Mouse (Mus musculus) gastrocnemius, postnatal 10 days (tissue): ENCODE measurements around the gene Zbtb40. TPM values are rescaled to one million over a fixed set of nuclear protein-coding genes. Genes with fewer than 3 reads are reported as not detected.

Experiments used
- DNase-seq: peaks from one replicate; pipeline ENCODE4 v3.0.0; 2021; ENCODE audit warnings: mixed read lengths
- long read RNA-seq, 2 experiments: library from polyadenylated mRNA; stranded (forward); transcript quantifications; one replicate each; pipeline ENCODE4 v2.0.0; 2021
- total RNA-seq, 2 experiments: library from RNA; stranded (reverse); gene quantifications; 2 replicates each; pipeline ENCODE4 v1.2.3; 2021

Zbtb40 gene
- 1 to 10 TPM; 3.5 to 5.0 TPM for total RNA-seq
- long read RNA-seq, experiment 1, partial matches to known transcripts, result 3 of 6 reads
- long read RNA-seq, experiment 1, other reads (novel, unspliced or antisense), result 3 of 6 reads
- long read RNA-seq, experiment 2, partial matches to known transcripts, result 0 of 3 reads
- long read RNA-seq, experiment 2, other reads (novel, unspliced or antisense), result 3 of 3 reads

- DNase-seq, result peak; percentile 91
These were observed at the start of gene Zbtb40 for GRCm38 (mm10) chr4:137048550-137049032. TSS of gene Zbtb40 (minus strand) at chr4:137048801.

GRCm38 (mm10) chr4:137097984-137098327 lies 49.4 kb upstream of the Zbtb40 start:
- DNase-seq, result no peak

- DNase-seq, result no peak
These were observed 48.8 kb upstream of the Zbtb40 start for GRCm38 (mm10) chr4:137097246-137097983.

DNA sequence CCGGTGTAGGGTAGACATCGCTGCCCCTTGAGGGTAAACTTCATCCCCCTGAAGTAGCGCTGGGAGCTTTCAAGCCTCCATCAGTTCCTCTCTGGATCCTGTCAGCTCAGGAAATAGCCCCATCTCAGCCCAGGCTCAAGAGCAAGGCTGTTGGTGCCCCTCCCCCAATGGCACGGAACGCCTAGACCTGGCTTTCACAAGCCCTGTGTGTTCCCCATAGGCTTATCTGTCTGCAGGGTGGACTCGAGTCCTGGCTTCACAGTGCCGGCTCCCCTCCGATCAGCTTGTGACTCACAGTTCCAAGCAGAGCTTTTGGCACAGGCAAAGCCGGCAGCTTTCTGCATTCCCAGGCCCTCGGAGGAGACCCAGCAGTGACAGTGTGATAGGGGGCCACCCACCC lies 47.8 kb upstream of the Zbtb40 start:
- no peak for DNase-seq

- DNase-seq, result no peak
These were observed 36.6 kb upstream of the Zbtb40 start for GRCm38 (mm10) chr4:137085083-137085810.

GRCm38 (mm10) chr4:137082866-137083265 lies 34.3 kb upstream of the Zbtb40 start:
- DNase-seq, result no peak

DNA sequence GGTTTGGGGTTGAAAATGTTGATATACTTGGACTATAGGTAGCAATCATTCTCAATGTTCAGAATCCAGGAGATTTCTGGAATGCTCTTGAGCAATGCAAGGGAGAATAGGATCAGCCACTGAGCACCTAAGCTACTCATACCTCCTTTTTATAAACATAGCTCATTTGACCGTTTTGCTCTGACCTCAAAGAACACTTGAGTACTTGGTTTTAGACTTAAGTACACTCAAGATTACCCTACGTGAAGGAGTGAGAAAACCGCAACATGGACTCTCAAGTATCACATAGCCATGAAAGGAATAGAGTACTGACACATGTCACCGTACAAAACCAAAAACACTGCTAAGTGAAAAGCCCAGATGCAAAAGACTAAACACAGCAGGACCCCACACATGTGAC lies 32.8 kb upstream of the Zbtb40 start:
- DNase-seq, result no peak

GRCm38 (mm10) chr4:137077216-137077615 lies 28.6 kb upstream of the Zbtb40 start:
- no peak for DNase-seq

- no peak for DNase-seq
These were observed 22.6 kb upstream of the Zbtb40 start for GRCm38 (mm10) chr4:137071204-137071603.

- DNase-seq, result no peak
These were observed 19.9 kb upstream of the Zbtb40 start for GRCm38 (mm10) chr4:137068491-137068890.

DNA sequence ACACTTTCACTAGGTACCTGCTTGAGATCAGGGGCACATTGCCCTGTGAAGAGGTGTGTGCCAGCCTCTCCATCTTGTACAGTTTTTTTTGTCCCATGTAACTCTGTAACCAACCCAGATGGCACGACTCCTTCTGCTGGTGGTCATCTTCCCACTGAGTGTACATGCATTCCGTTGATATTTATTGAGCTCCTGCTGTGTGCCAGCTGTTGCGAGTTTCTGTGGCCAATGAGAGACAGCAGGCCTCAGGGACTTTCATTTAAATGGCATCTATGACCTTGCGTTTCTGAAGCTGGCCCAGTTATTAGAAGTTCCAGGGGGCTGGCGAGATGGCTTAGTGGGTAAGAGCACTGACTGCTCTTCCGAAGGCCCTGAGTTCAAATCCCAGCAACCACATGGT lies 17.2 kb upstream of the Zbtb40 start:
- DNase-seq, result no peak

GRCm38 (mm10) chr4:137054932-137055331 lies 6.3 kb upstream of the Zbtb40 start:
- no peak for DNase-seq

DNA sequence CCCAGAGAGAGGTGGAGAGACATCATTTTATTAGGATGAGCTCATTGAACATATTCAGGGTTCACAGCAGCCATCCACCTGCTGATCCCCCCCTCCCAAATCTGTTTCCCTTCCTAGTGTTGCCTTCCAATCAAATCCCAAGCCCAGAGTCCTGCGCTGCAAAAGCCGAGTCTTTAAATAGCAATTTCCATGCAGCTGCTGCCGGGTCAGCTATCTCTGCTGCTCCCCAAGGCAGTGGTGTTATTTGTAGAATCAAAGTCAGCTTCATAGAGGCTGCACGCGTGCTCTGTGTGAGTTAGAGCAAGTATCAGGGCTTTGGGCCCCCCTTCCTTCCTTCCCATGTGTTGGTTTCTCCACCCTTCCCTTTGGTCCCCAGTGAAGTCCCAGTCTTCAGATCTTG lies 5.2 kb upstream of the Zbtb40 start:
- DNase-seq, result no peak

- no peak for DNase-seq
These were observed 606 bp downstream of the Zbtb40 start for GRCm38 (mm10) chr4:137047840-137048549.

GRCm38 (mm10) chr4:137046110-137046509 lies 2.5 kb downstream of the Zbtb40 start:
- no peak for DNase-seq

GRCm38 (mm10) chr4:137044516-137044915 lies 4.1 kb downstream of the Zbtb40 start:
- DNase-seq, result no peak

DNA sequence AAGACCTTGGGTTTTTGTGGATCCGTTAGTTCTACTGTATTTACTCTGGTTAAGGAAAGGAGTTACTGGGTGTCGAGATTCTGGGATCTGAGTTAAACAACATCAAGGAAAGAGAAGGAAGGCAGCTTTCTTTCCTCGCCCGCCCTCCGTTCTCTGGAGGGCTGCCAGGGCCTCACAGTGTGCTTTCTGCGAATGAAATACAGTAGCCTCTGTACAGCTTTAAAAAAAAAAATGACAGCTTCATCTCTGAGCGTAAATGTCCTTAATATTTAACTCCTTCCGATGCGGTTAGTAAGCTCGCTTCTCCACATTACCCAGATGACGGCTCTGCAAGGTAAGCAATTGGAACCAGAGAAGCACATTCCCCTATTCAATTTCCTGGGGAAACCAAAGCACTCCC lies 4.8 kb downstream of the Zbtb40 start:
- DNase-seq, result no peak

DNA sequence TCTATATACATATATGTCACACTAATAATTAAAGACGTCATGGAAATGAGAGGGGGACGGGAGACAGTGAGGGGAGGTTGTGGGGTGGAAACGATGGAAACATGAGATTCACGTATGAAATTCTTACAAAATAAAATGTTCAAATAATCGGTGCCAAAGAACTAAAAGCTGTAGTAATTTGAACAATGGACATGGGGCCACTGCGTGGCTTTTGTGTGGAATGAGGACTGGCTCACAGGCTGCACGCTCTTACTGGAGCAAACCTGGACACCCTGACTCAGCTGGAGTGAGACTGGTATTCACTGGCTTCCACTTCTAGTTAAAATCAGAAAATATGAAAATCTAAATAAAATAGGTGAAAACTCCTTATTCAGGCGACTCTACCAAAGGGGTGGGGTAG lies 6.6 kb downstream of the Zbtb40 start:
- no peak for DNase-seq

- DNase-seq, result no peak
These were observed 7.4 kb downstream of the Zbtb40 start for GRCm38 (mm10) chr4:137041161-137041621.

- DNase-seq, result no peak
These were observed 9.2 kb downstream of the Zbtb40 start for GRCm38 (mm10) chr4:137039441-137039840.

- no peak for DNase-seq
These were observed 10.1 kb downstream of the Zbtb40 start for GRCm38 (mm10) chr4:137038501-137038900.

DNA sequence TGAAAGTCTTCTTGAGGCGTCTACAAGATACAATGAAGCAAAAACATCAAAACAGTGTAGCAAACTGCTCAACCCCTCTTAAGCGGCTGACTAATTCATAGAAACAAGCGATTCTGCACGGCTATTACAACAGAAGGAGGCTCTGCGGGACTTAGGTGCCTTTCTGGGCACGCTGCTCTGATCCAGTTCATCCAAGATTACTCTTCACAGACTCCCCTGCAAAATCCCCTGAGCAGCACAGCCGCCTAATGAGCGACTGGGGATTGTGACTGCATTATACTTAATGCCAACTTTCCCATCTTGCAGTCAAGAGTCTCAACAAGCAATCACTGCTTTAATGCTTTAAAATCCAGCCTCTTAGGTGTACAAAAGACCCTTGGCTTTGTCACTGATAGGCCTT lies 10.5 kb downstream of the Zbtb40 start:
- no peak for DNase-seq
